Mouse (Mus musculus) cerebellum, adult 2 months (tissue): ENCODE measurements around the gene Cdca7l. TPM values are rescaled to one million over a fixed set of nuclear protein-coding genes. Genes with fewer than 3 reads are reported as not detected.

Experiments
- DNase-seq, 2 experiments: peaks; one replicate each; pipeline ENCODE4 v3.0.0; 2021
- H3K27ac ChIP-seq: fragments of 200-500 bp; 2 replicates; pipeline ENCODE4 v1.5.1; 2012; ENCODE audit warnings: low read length, control low read depth, inconsistent platforms; ENCODE audit not compliant: insufficient read depth
- H3K27me3 ChIP-seq: fragments of 200-500 bp; 2 replicates; pipeline ENCODE4 v1.6.1; 2012; ENCODE audit warnings: inconsistent platforms, mild to moderate bottlenecking, low read length, moderate library complexity; ENCODE audit not compliant: control insufficient read depth, insufficient read depth
- H3K4me1 ChIP-seq: fragments of 200-500 bp; 2 replicates; pipeline ENCODE4 v1.6.1; 2011; ENCODE audit warnings: low read length; ENCODE audit not compliant: control insufficient read depth, insufficient read depth
- H3K4me3 ChIP-seq: fragments of 200-500 bp; replicated peaks from 2 replicates; pipeline ENCODE3; 2011; ENCODE audit warnings: mild to moderate bottlenecking, low read depth, low read length, control low read depth; ENCODE audit not compliant: insufficient read depth
- CTCF ChIP-seq: fragments of 200-500 bp; IDR thresholded peaks from 2 replicates; pipeline ENCODE4 v1.5.1; 2011; ENCODE audit warnings: low read depth, mild to moderate bottlenecking, control low read depth, low read length, moderate library complexity, borderline replicate concordance; ENCODE audit not compliant: insufficient read depth
- POLR2A ChIP-seq: fragments of 200-500 bp; IDR thresholded peaks from 2 replicates; pipeline ENCODE4 v1.6.1; 2011; ENCODE audit warnings: low read length, control low read depth, borderline replicate concordance; ENCODE audit not compliant: insufficient read depth
- WGBS: fragments of 180-500 bp; shearing (Covaris S2); methylation state at CpG from one replicate; pipeline ENCODE4 v1.1.7; 2018; 5-methylcytosine and 5-hydroxymethylcytosine counted together
- polyA plus RNA-seq: library from polyadenylated mRNA; depleted of rRNA; stranded (reverse); fragments of >200 nt; gene quantifications from 2 replicates; pipeline ENCODE4 v1.2.3, GENCODE M21; 2012

The Cdca7l gene
- polyA plus RNA-seq, 1 experiment, result 1.0 TPM

- peaks cover 2% of the 10 kb centered on the region; the same call in 1 of the 2 replicates for H3K4me1 ChIP-seq
- no peak overlapping the region for H3K4me3 ChIP-seq
- no peaks in the 10 kb centered on the region; the same call in 1 of the 2 replicates for H3K27me3 ChIP-seq
- DNase-seq, result no peak
- TF ChIP-seq POLR2A, result no peak
- no peak for TF ChIP-seq CTCF
- 44% methylated on average over 11 of the region's 11 CpGs for WGBS
- no peak overlapping the region for H3K27ac ChIP-seq
Observed at GRCm38 (mm10) chr12:117810074-117810473, 6.0 kb downstream of the Cdca7l start.

- whole genome bisulfite sequencing, result 56% methylated on average over 4 of the region's 4 CpGs
- peak in 1 of 2 experiments; percentile 10 for DNase-seq
Observed at GRCm38 (mm10) chr12:117820138-117820858, 16.2 kb downstream of the Cdca7l start.

GRCm38 (mm10) chr12:117820859-117821221 lies 16.8 kb downstream of the Cdca7l start:
- Histone ChIP-seq H3K27me3 (no peaks in the 10 kb centered on the region), H3K27ac (no peak overlapping the region), H3K4me3 (no peak overlapping the region), H3K4me1 (no peaks in the 10 kb centered on the region)
- TF ChIP-seq CTCF (no peak), POLR2A (no peak)
- no peak for DNase-seq

More at GRCm38 (mm10) chr12:117820138-117820858, 16.2 kb downstream of the Cdca7l start:
- H3K27ac ChIP-seq, result no peak overlapping the region
- H3K4me1 ChIP-seq, result no peaks in the 10 kb centered on the region
- H3K4me3 ChIP-seq, result no peak overlapping the region
- no peaks in the 10 kb centered on the region for H3K27me3 ChIP-seq
- TF ChIP-seq POLR2A, result no peak
- peak; percentile 20; the same call in 1 of the 2 replicates for TF ChIP-seq CTCF

GRCm38 (mm10) chr12:117821394-117821793 lies 17.3 kb downstream of the Cdca7l start:
- H3K4me1 ChIP-seq, result no peaks in the 10 kb centered on the region
- no peaks in the 10 kb centered on the region for H3K27me3 ChIP-seq
- no peak overlapping the region for H3K27ac ChIP-seq
- WGBS, result 75% methylated on average over 1 of the region's 1 CpGs
- DNase-seq, result no peak
- TF ChIP-seq POLR2A (no peak), CTCF (no peak)
- no peak overlapping the region for H3K4me3 ChIP-seq

GRCm38 (mm10) chr12:117828350-117828749 lies 24.3 kb downstream of the Cdca7l start:
- DNase-seq, result no peak
- Histone ChIP-seq H3K27me3 (no peaks in the 10 kb centered on the region), H3K4me3 (no peak overlapping the region), H3K4me1 (no peaks in the 10 kb centered on the region), H3K27ac (no peak overlapping the region)
- WGBS, result 76% methylated on average over 3 of the region's 3 CpGs
- no peak for TF ChIP-seq POLR2A
- no peak for TF ChIP-seq CTCF

- Histone ChIP-seq H3K27ac (no peak overlapping the region), H3K4me3 (no peak overlapping the region), H3K4me1 (no peaks in the 10 kb centered on the region), H3K27me3 (no peaks in the 10 kb centered on the region)
- WGBS, result 85% methylated on average over 8 of the region's 8 CpGs
- TF ChIP-seq POLR2A, result no peak
- TF ChIP-seq CTCF, result no peak
- DNase-seq, result no peak
Observed at GRCm38 (mm10) chr12:117831351-117831961, 27.4 kb downstream of the Cdca7l start.

GRCm38 (mm10) chr12:117832190-117832589 lies 28.1 kb downstream of the Cdca7l start:
- no peak overlapping the region for H3K4me3 ChIP-seq
- no peaks in the 10 kb centered on the region for H3K4me1 ChIP-seq
- TF ChIP-seq CTCF, result no peak
- TF ChIP-seq POLR2A, result no peak
- no peaks in the 10 kb centered on the region for H3K27me3 ChIP-seq
- no peak for DNase-seq
- 40% methylated on average over 5 of the region's 5 CpGs for WGBS
- H3K27ac ChIP-seq, result no peak overlapping the region

- TF ChIP-seq POLR2A, result no peak
- H3K4me3 ChIP-seq, result no peak overlapping the region
- H3K27ac ChIP-seq, result no peak overlapping the region
- 83% methylated on average over 2 of the region's 2 CpGs for whole genome bisulfite sequencing
- H3K27me3 ChIP-seq, result no peaks in the 10 kb centered on the region; the same call in 1 of the 2 replicates
- no peaks in the 10 kb centered on the region for H3K4me1 ChIP-seq
- DNase-seq, result no peak
Observed at GRCm38 (mm10) chr12:117834652-117835051, 30.6 kb downstream of the Cdca7l start.
